Comparison of ENCODE assay signal across 10 mouse cellular contexts in the genomic region with DNA sequence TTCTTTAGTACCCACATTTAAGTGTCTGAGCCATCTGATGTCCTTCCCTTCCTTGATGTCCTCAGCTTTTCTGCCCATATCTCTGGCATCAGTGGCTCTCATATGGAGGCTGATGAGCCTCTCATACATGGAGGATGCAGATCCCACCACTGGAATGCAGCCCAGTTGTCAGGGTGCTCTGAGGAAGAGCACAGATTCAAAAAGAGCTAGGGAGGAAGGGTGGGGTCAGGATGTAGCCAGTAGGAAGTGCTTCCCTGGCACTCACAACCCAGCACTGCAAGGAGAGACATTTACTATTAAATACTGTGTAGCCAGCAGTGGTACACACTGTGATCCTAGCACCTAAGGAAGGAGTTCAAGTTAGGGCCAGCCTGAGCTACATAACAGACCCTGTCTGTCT. TPM values are rescaled to one million over a fixed set of nuclear protein-coding genes. Genes with fewer than 3 reads are reported as not detected.
A peak's percentile ranks its signal among the peaks of the same experiment; 100 is the strongest.
DNase-seq lines count a peak whose midpoint lies in the region; ATAC-seq and TF ChIP-seq lines count a peak whose summit lies in the region.
"Had no signal": no experiment of that assay in that cellular context is flagged by ENCODE, and none has a peak within 500 bp of the region (broad histone marks: within the 10 kb centered on the region; RNA-seq: fewer than 3 reads in every experiment).

No protein-coding gene starts in this region.

- H3K36me3 ChIP-seq in MEL (ENCODE audit: control insufficient read depth in 1 of 2, insufficient read depth in 2 of 2, low read length in 2 of 2), result peaks cover 12 to 46% of the 10 kb centered on the region in 2 experiments; a peak in 3 of 4 replicates
- peaks cover 53% of the 10 kb centered on the region for H3K36me3 ChIP-seq in hindbrain, embryonic 12.5 days
- H3K36me3 ChIP-seq in liver, postnatal 0 days (replicated peaks; ENCODE audit: insufficient read depth, low read length), result peaks cover 80% of the 10 kb centered on the region

- H3K9ac ChIP-seq in MEL (ENCODE audit: control insufficient read depth, low read depth, low read length, poor library complexity, severe bottlenecking), result no peak overlapping the region
- H3K9ac ChIP-seq in hindbrain, embryonic 12.5 days, result no peak overlapping the region
- H3K9ac ChIP-seq in liver, postnatal 0 days (replicated peaks), result peak overlapping the region; percentile 46; the same call in 1 of the 2 replicates

- no peak for TF ChIP-seq CTCF in MEL (IDR thresholded peaks at IDR 0.05 in 2 of 3, conservative IDR thresholded peaks at IDR 0.05 in 1 of 3; ENCODE audit: control insufficient read depth in 1 of 3, insufficient read depth in 1 of 3, low read depth in 2 of 3, low read length in 3 of 3, poor library complexity in 1 of 3, severe bottlenecking in 1 of 3)
- TF ChIP-seq CTCF in liver, postnatal 0 days (IDR thresholded peaks at IDR 0.05; ENCODE audit: low read depth), result no peak

- H3K4me3 ChIP-seq in MEL (ENCODE audit: control insufficient read depth in 1 of 2, insufficient read depth in 1 of 2, low read depth in 2 of 2, low read length in 2 of 2), result no peak overlapping the region
- no peak overlapping the region for H3K4me3 ChIP-seq in hindbrain, embryonic 12.5 days
- H3K4me3 ChIP-seq in liver, postnatal 0 days (ENCODE audit: low read depth, low read length), result no peak overlapping the region
- H3K4me3 ChIP-seq: megakaryocyte, embryonic 14.5 days had no signal

- ATAC-seq in hindbrain, embryonic 12.5 days (ENCODE audit: low FRiP score), result no peak
- ATAC-seq in liver, postnatal 0 days, result no peak

- TF ChIP-seq RAD21 in MEL (IDR thresholded peaks at IDR 0.05; ENCODE audit: low read depth, low read length), result no peak

- peaks cover 26 to 41% of the 10 kb centered on the region in 2 experiments for H3K4me1 ChIP-seq in MEL (ENCODE audit: control insufficient read depth in 1 of 2, insufficient read depth in 2 of 2, low read length in 2 of 2)
- peaks cover 31% of the 10 kb centered on the region for H3K4me1 ChIP-seq in hindbrain, embryonic 12.5 days
- peaks cover 36% of the 10 kb centered on the region for H3K4me1 ChIP-seq in liver, postnatal 0 days (ENCODE audit: insufficient read depth)

- H3K9me3 ChIP-seq in MEL (replicated peaks; ENCODE audit: insufficient read depth, low read length), result no peaks in the 10 kb centered on the region
- no peaks in the 10 kb centered on the region for H3K9me3 ChIP-seq in hindbrain, embryonic 12.5 days (replicated peaks)
- H3K9me3 ChIP-seq in liver, postnatal 0 days (ENCODE audit: low read length), result no peaks in the 10 kb centered on the region
- H3K9me3 ChIP-seq: megakaryocyte, embryonic 14.5 days had no signal

- TF ChIP-seq POLR2A in MEL (IDR thresholded peaks at IDR 0.05; ENCODE audit: control insufficient read depth in 1 of 2, insufficient read depth in 1 of 2, low read depth in 1 of 2, low read length in 2 of 2, poor library complexity in 1 of 2), result no peak

- no peak overlapping the region for H3K4me2 ChIP-seq in hindbrain, embryonic 12.5 days (replicated peaks)
- peak overlapping the region; percentile 33 for H3K4me2 ChIP-seq in liver, postnatal 0 days (ENCODE audit: low read depth, low read length)

- intact Hi-C loops in heart, postnatal 25 days (cut with DNase I), result no loop called here

- DNase-seq in heart, adult 11 months, result peak; percentile 90
- no peak for DNase-seq in heart, postnatal 25 days (ENCODE audit: low spot score)
- DNase-seq in MEL (ENCODE audit: low read depth, low spot score), result no peak
- no peak for DNase-seq in liver, postnatal 0 days
- no peak for DNase-seq in frontal cortex, postnatal 36 days (ENCODE audit: low spot score in 2 of 2)
- DNase-seq in frontal cortex, postnatal 14 days (ENCODE audit: low spot score in 2 of 2), result no peak
- no peak for DNase-seq in yolk sac, embryonic 10.5 days (ENCODE audit: low spot score)
- DNase-seq: B cell, adult 2 months had no signal

- H3K27me3 ChIP-seq in MEL (ENCODE audit: control insufficient read depth in 1 of 2, insufficient read depth in 2 of 2, low read length in 2 of 2), result no peaks in the 10 kb centered on the region
- no peaks in the 10 kb centered on the region for H3K27me3 ChIP-seq in hindbrain, embryonic 12.5 days
- H3K27me3 ChIP-seq in liver, postnatal 0 days (ENCODE audit: insufficient read depth, low read length), result no peaks in the 10 kb centered on the region
- H3K27me3 ChIP-seq: megakaryocyte, embryonic 14.5 days had no signal

- no peaks in the 10 kb centered on the region; the same call in 1 of the 2 replicates for H3K79me2 ChIP-seq in MEL (ENCODE audit: control insufficient read depth, insufficient read depth, low read length, poor library complexity)

- TF ChIP-seq EP300 in MEL (IDR thresholded peaks at IDR 0.05; ENCODE audit: low read depth in 1 of 2, low read length in 2 of 2), result no peak
- TF ChIP-seq EP300 in liver, postnatal 0 days (IDR thresholded peaks at IDR 0.05; ENCODE audit: low read depth), result no peak

- H3K27ac ChIP-seq in MEL (ENCODE audit: control insufficient read depth, low read depth, low read length), result peak overlapping the region; percentile 78; the same call in 1 of the 2 replicates
- H3K27ac ChIP-seq in hindbrain, embryonic 12.5 days, result peak overlapping the region; percentile 79
- peak overlapping the region; percentile 92 for H3K27ac ChIP-seq in liver, postnatal 0 days (ENCODE audit: low read depth)

TF ChIP-seq in MEL, 35 proteins besides CTCF, POLR2A, EP300 and RAD21:
- no peak for TF ChIP-seq MYC (IDR thresholded peaks at IDR 0.05; ENCODE audit: low read depth, low read length)
- TF ChIP-seq CHD1 (IDR thresholded peaks at IDR 0.05; ENCODE audit: low read depth, low read length), result no peak
- no peak for TF ChIP-seq ZKSCAN1 (IDR thresholded peaks at IDR 0.05; ENCODE audit: low read depth, low read length)
- TF ChIP-seq ETS1 (IDR thresholded peaks at IDR 0.05; ENCODE audit: low read depth, low read length), result no peak
- no peak for TF ChIP-seq GATA1 (IDR thresholded peaks at IDR 0.05; ENCODE audit: low read depth, low read length)
- TF ChIP-seq USF2 (IDR thresholded peaks at IDR 0.05; ENCODE audit: borderline replicate concordance in 1 of 2, insufficient read depth in 1 of 2, low read depth in 1 of 2, low read length in 2 of 2), result no peak
- TF ChIP-seq UBTF (IDR thresholded peaks at IDR 0.05; ENCODE audit: borderline replicate concordance, insufficient read depth, low read depth, low read length), result no peak
- no peak for TF ChIP-seq ZMIZ1 (IDR thresholded peaks at IDR 0.05; ENCODE audit: low read depth, low read length)

RNA-seq across cellular contexts. Expression of a gene that starts 8.0 kb away (rescaled TPM):
- 10 to 100 TPM; 45.9 to 49.2 TPM for total RNA-seq in heart, postnatal 25 days (2021)
- 0.29 and 0.35 TPM in 2 replicates for total RNA-seq in MEL (2012; rRNA removed)
- under 1 TPM in 1 of 2 experiments, not detected in 1; 0.47 TPM for polyA plus RNA-seq in MEL (2012; ENCODE audit: insufficient read depth in 1 of 2, insufficient read length in 2 of 2, low read depth in 1 of 2, low replicate concordance in 2 of 2, missing spikeins in 1 of 2)
- polyA plus RNA-seq in hindbrain, embryonic 12.5 days (2016; fragmentation: Nextera tagmentation; extraction: Ambion mirVana), result 1.9 and 2.8 TPM in 2 replicates
- 0.51 and 0.88 TPM in 2 replicates for polyA plus RNA-seq in liver, postnatal 0 days (2015; fragmentation: Nextera tagmentation; extraction: Ambion mirVana)
